ENCODE assay signal across 9 mouse cellular contexts in genomic region chr8:3994219-3994618, GRCm38 (mm10). TPM values are rescaled to one million over a fixed set of nuclear protein-coding genes. Genes with fewer than 3 reads are reported as not detected.
A peak's percentile ranks its signal among the peaks of the same experiment; 100 is the strongest.
DNase-seq lines count a peak whose midpoint lies in the region; ATAC-seq and TF ChIP-seq lines count a peak whose summit lies in the region.
"Had no signal": no experiment of that assay in that cellular context is flagged by ENCODE, and none has a peak within 500 bp of the region (broad histone marks: within the 10 kb centered on the region; RNA-seq: fewer than 3 reads in every experiment).

No protein-coding gene starts in this region.

- TF ChIP-seq EP300 in heart, postnatal 0 days (IDR thresholded peaks at IDR 0.05; ENCODE audit: low read depth) = no peak

- DNase-seq in heart, postnatal 0 days (ENCODE audit: low spot score) = no peak
- no peak for DNase-seq in heart, postnatal 14 days
- peak; percentile 1 for DNase-seq in embryo, embryonic 10.5 days (ENCODE audit: low spot score)
- peak; percentile 0 for DNase-seq in midbrain, postnatal 0 days (ENCODE audit: low spot score)
- no peak for DNase-seq in lung, postnatal 14 days
- no peak for DNase-seq in adrenal gland, adult 2 months
- DNase-seq in left cerebral cortex, postnatal 10 days (ENCODE audit: extremely low spot score in 1 of 2, low spot score in 2 of 2) = no peak

- no peak overlapping the region for H3K27ac ChIP-seq in heart, postnatal 0 days (ENCODE audit: low read depth)
- no peak overlapping the region for H3K27ac ChIP-seq in hindbrain, embryonic 15.5 days (replicated peaks)
- no peak overlapping the region for H3K27ac ChIP-seq in midbrain, postnatal 0 days (ENCODE audit: low read depth, low read length)

- intact Hi-C loops in heart, postnatal 14 days (cut with DNase I) = no loop called here
- intact Hi-C loops in left cerebral cortex, postnatal 10 days (cut with DNase I) = no loop called here

- WGBS in heart, postnatal 0 days = 38% methylated on average over 42 of the region's 42 CpGs
- WGBS in hindbrain, embryonic 15.5 days = 38% methylated on average over 42 of the region's 42 CpGs
- 39% methylated on average over 42 of the region's 42 CpGs for WGBS in midbrain, postnatal 0 days

- peak overlapping the region; percentile 36 for H3K4me2 ChIP-seq in heart, postnatal 0 days (ENCODE audit: low read depth, low read length)
- H3K4me2 ChIP-seq in hindbrain, embryonic 15.5 days = peak overlapping the region; percentile 48
- H3K4me2 ChIP-seq in midbrain, postnatal 0 days (ENCODE audit: low read depth, low read length, poor library complexity, severe bottlenecking) = peak overlapping the region; percentile 18; the same call in 1 of the 2 replicates

- ATAC-seq in heart, postnatal 0 days (ENCODE audit: insufficient read depth, low read depth) = no peak
- peak; percentile 51; the same call in 1 of the 2 replicates for ATAC-seq in hindbrain, embryonic 15.5 days (ENCODE audit: low FRiP score, low read depth)
- no peak for ATAC-seq in midbrain, postnatal 0 days (ENCODE audit: low FRiP score)

- H3K27me3 ChIP-seq in heart, postnatal 0 days (ENCODE audit: control insufficient read depth, insufficient read depth, low read length) = no peaks in the 10 kb centered on the region
- H3K27me3 ChIP-seq in hindbrain, embryonic 15.5 days = no peaks in the 10 kb centered on the region
- H3K27me3 ChIP-seq in midbrain, postnatal 0 days (ENCODE audit: insufficient read depth, low read length) = no peaks in the 10 kb centered on the region

- no peaks in the 10 kb centered on the region for H3K9me3 ChIP-seq in heart, postnatal 0 days (replicated peaks; ENCODE audit: control insufficient read depth, low read length)
- no peaks in the 10 kb centered on the region for H3K9me3 ChIP-seq in hindbrain, embryonic 15.5 days
- 0 out of 2 replicates have a peak, but pooled peaks cover 13% of the 10 kb centered on the region for H3K9me3 ChIP-seq in midbrain, postnatal 0 days (ENCODE audit: low read length)

- H3K36me3 ChIP-seq in heart, postnatal 0 days (replicated peaks; ENCODE audit: control insufficient read depth, insufficient read depth, low read length) = no peaks in the 10 kb centered on the region
- no peaks in the 10 kb centered on the region for H3K36me3 ChIP-seq in hindbrain, embryonic 15.5 days
- no peaks in the 10 kb centered on the region for H3K36me3 ChIP-seq in midbrain, postnatal 0 days (ENCODE audit: insufficient read depth, low read length)

- no peak for TF ChIP-seq CTCF in heart, postnatal 0 days (IDR thresholded peaks at IDR 0.05; ENCODE audit: low read depth)
- TF ChIP-seq CTCF in midbrain, postnatal 0 days (IDR thresholded peaks at IDR 0.05) = no peak

- no peaks in the 10 kb centered on the region for H3K4me1 ChIP-seq in heart, postnatal 0 days (ENCODE audit: control insufficient read depth, insufficient read depth)
- no peaks in the 10 kb centered on the region for H3K4me1 ChIP-seq in hindbrain, embryonic 15.5 days (replicated peaks)
- no peaks in the 10 kb centered on the region for H3K4me1 ChIP-seq in midbrain, postnatal 0 days (ENCODE audit: insufficient read depth, low read length)

- no peak overlapping the region for H3K9ac ChIP-seq in heart, postnatal 0 days (replicated peaks; ENCODE audit: low read depth, low read length)
- no peak overlapping the region for H3K9ac ChIP-seq in hindbrain, embryonic 15.5 days
- no peak overlapping the region for H3K9ac ChIP-seq in midbrain, postnatal 0 days (replicated peaks; ENCODE audit: low read length, poor library complexity, severe bottlenecking)

- no peak overlapping the region for H3K4me3 ChIP-seq in heart, postnatal 0 days (ENCODE audit: low read depth, low read length)
- H3K4me3 ChIP-seq in hindbrain, embryonic 15.5 days = peak overlapping the region; percentile 26
- H3K4me3 ChIP-seq in midbrain, postnatal 0 days (ENCODE audit: low read depth, low read length) = peak overlapping the region; percentile 17; the same call in 1 of the 2 replicates

RNA-seq across cellular contexts. Expression of gene Cd209c, which starts 39.7 kb away (rescaled TPM):
- total RNA-seq in heart, postnatal 0 days (2014; rRNA removed; ENCODE audit: low replicate concordance) = not detected in 2 replicates
- 0.07 TPM in 1 of 2 replicates, not detected in the other for polyA plus RNA-seq in heart, postnatal 0 days (2015; fragmentation: Nextera tagmentation; extraction: Ambion mirVana)
- under 1 TPM in 1 of 2 experiments, not detected in 1; 0.20 TPM for total RNA-seq in heart, postnatal 14 days (2021)
- polyA plus RNA-seq in hindbrain, embryonic 15.5 days (2015; fragmentation: Nextera tagmentation; extraction: Ambion mirVana) = 0.44 and 0.62 TPM in 2 replicates
- total RNA-seq in midbrain, postnatal 0 days (2014; rRNA removed) = 0.33 TPM in 1 of 2 replicates, not detected in the other
- 0.38 and 0.48 TPM in 2 replicates for polyA plus RNA-seq in midbrain, postnatal 0 days (2015; fragmentation: Nextera tagmentation; extraction: Ambion mirVana)
- not detected for total RNA-seq in adrenal gland, adult 2 months (2021)
- 0.29 and 0.38 TPM in 2 replicates for polyA plus RNA-seq in adrenal gland, adult 2 months (2012; rRNA removed)
- under 1 TPM in 1 of 2 experiments, not detected in 1; 0.47 TPM for total RNA-seq in left cerebral cortex, postnatal 10 days (2021)
- total RNA-seq: liver, adult 2 months had no signal
- polyA plus RNA-seq: liver, adult 2 months had no signal

Comparison
In these comparisons a context has a peak if more than half of its experiments do, and no peak if none do; other contexts are left out.
1. DNase-seq: peak in embryo, embryonic 10.5 days (single experiment) and midbrain, postnatal 0 days (single experiment); none in heart, postnatal 0 days (single experiment), heart, postnatal 14 days (0 of 2), lung, postnatal 14 days (single experiment), adrenal gland, adult 2 months (single experiment) and left cerebral cortex, postnatal 10 days (0 of 2).
2. Peak in every context shown above with its lines, with median percentiles within 50 percentile points of each other: H3K4me2 ChIP-seq.